ENCODE assay signal across 17 mouse cellular contexts in the genomic region with DNA sequence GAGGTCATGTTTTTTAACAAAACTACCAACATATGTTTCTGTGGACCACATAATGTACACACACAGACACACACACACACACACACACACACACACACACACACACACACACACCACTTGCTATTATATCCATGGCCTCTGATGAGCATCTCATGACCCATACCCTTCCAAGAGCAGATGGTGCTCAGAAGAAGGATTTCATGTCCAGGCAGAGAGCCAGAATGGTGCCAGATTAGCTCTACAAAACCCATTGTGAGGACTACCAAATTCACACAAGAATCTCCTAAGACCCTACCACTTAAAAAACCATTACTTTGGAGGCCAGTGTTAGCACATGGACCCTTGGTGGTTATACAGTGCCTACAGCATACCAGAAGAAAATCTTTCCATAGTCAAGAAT.
"Had no signal": no experiment of that assay in that cellular context is flagged by ENCODE, and none has a peak within 500 bp of the region (broad histone marks: within the 10 kb centered on the region; RNA-seq: fewer than 3 reads in every experiment).

No protein-coding gene starts in this region.

- H3K9ac ChIP-seq: liver, embryonic 13.5 days; neural tube, embryonic 12.5 days; neural tube, embryonic 15.5 days; stomach, embryonic 15.5 days had no signal

- H3K27ac ChIP-seq: liver, embryonic 13.5 days; neural tube, embryonic 12.5 days; neural tube, embryonic 15.5 days; stomach, embryonic 15.5 days had no signal

- H3K27me3 ChIP-seq: liver, embryonic 13.5 days; neural tube, embryonic 12.5 days; neural tube, embryonic 15.5 days; stomach, embryonic 15.5 days had no signal

- H3K9me3 ChIP-seq: liver, embryonic 13.5 days; neural tube, embryonic 12.5 days; neural tube, embryonic 15.5 days; stomach, embryonic 15.5 days had no signal

- H3K4me3 ChIP-seq: liver, embryonic 13.5 days; neural tube, embryonic 12.5 days; neural tube, embryonic 15.5 days; stomach, embryonic 15.5 days had no signal

- DNase-seq: kidney, adult 18-20 months; kidney, adult 9 months; kidney, postnatal 14 days; kidney, postnatal 4 days; liver, embryonic 13.5 days; lung, adult 2 months; lung, postnatal 14 days; lung, postnatal 4 days; midbrain, embryonic 14.5 days; right cerebral cortex, adult 18-20 months; right cerebral cortex, postnatal 14 days; right cerebral cortex, postnatal 4 days; spleen, adult 18-20 months; thymus, postnatal 25 days had no signal

- H3K36me3 ChIP-seq: liver, embryonic 13.5 days; neural tube, embryonic 12.5 days; neural tube, embryonic 15.5 days; stomach, embryonic 15.5 days had no signal

- H3K4me1 ChIP-seq: liver, embryonic 13.5 days; neural tube, embryonic 12.5 days; neural tube, embryonic 15.5 days; stomach, embryonic 15.5 days had no signal

- H3K4me2 ChIP-seq: liver, embryonic 13.5 days; neural tube, embryonic 12.5 days; neural tube, embryonic 15.5 days; stomach, embryonic 15.5 days had no signal
